24 mouse cellular contexts compared by ENCODE assay signal in the genomic region with DNA sequence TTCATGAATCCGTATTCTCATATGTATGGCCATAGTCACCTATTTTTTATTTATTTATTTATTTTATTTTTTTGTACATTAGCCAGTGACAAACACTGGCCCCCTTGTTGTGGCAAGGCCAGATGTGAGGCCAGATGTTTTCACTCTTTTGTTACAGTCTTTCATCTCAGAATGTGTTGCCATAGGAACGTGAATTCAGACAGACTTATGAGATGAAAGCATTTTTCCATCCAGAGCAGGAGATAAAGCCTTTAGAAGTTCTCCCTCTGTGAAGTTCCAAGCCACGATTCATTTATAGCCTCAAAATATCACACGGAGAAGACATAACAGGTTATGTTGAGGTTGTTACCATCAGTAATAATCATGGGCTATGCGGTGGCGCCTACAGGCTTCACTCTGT.
DNase-seq lines count a peak whose midpoint lies in the region; ATAC-seq lines count a peak whose summit lies in the region.
"Had no signal": no experiment of that assay in that cellular context is flagged by ENCODE, and none has a peak within 500 bp of the region (broad histone marks: within the 10 kb centered on the region; RNA-seq: fewer than 3 reads in every experiment).

No protein-coding gene starts in this region.

- WGBS in limb, embryonic 11.5 days: 27% methylated on average over 6 of the region's 6 CpGs
- 35% methylated on average over 6 of the region's 6 CpGs for WGBS in limb, embryonic 10.5 days
- 65% methylated on average over 6 of the region's 6 CpGs for WGBS in midbrain, embryonic 15.5 days
- 73% methylated on average over 6 of the region's 6 CpGs for WGBS in midbrain, embryonic 11.5 days

- H3K27ac ChIP-seq in limb, embryonic 11.5 days (replicated peaks; ENCODE audit: low read depth, low read length): no peak overlapping the region
- H3K27ac ChIP-seq in limb, embryonic 10.5 days: no peak overlapping the region; the same call in 1 of the 2 replicates
- H3K27ac ChIP-seq in midbrain, embryonic 15.5 days: no peak overlapping the region
- no peak overlapping the region for H3K27ac ChIP-seq in midbrain, embryonic 11.5 days (ENCODE audit: low read depth, low read length)
- H3K27ac ChIP-seq: embryonic facial prominence, embryonic 12.5 days; forebrain, embryonic 15.5 days; heart, adult 2 months; heart, embryonic 15.5 days; hindbrain, embryonic 13.5 days; hindbrain, postnatal 0 days had no signal

- H3K9me3 ChIP-seq in limb, embryonic 11.5 days (ENCODE audit: control insufficient read depth, low read length): no peaks in the 10 kb centered on the region
- H3K9me3 ChIP-seq in limb, embryonic 10.5 days (replicated peaks): no peaks in the 10 kb centered on the region
- H3K9me3 ChIP-seq in midbrain, embryonic 15.5 days: no peaks in the 10 kb centered on the region
- H3K9me3 ChIP-seq in midbrain, embryonic 11.5 days (ENCODE audit: control insufficient read depth, low read length): no peaks in the 10 kb centered on the region
- H3K9me3 ChIP-seq: embryonic facial prominence, embryonic 12.5 days; forebrain, embryonic 15.5 days; heart, embryonic 15.5 days; hindbrain, embryonic 13.5 days had no signal

- no peaks in the 10 kb centered on the region for H3K4me1 ChIP-seq in limb, embryonic 11.5 days (ENCODE audit: control insufficient read depth, insufficient read depth, low read length)
- peaks cover 21% of the 10 kb centered on the region for H3K4me1 ChIP-seq in limb, embryonic 10.5 days
- no peaks in the 10 kb centered on the region for H3K4me1 ChIP-seq in midbrain, embryonic 15.5 days
- no peaks in the 10 kb centered on the region for H3K4me1 ChIP-seq in midbrain, embryonic 11.5 days (ENCODE audit: control insufficient read depth, insufficient read depth, low read length)
- H3K4me1 ChIP-seq: embryonic facial prominence, embryonic 12.5 days; forebrain, embryonic 15.5 days; heart, embryonic 15.5 days; hindbrain, embryonic 13.5 days had no signal

- H3K4me3 ChIP-seq in limb, embryonic 11.5 days (ENCODE audit: low read depth, low read length): no peak overlapping the region
- H3K4me3 ChIP-seq in limb, embryonic 10.5 days: no peak overlapping the region
- H3K4me3 ChIP-seq in midbrain, embryonic 15.5 days: no peak overlapping the region
- no peak overlapping the region for H3K4me3 ChIP-seq in midbrain, embryonic 11.5 days (ENCODE audit: low read depth, low read length)
- H3K4me3 ChIP-seq: embryonic facial prominence, embryonic 12.5 days; forebrain, embryonic 15.5 days; heart, adult 2 months; heart, embryonic 15.5 days; hindbrain, embryonic 13.5 days had no signal

- no peak overlapping the region for H3K4me2 ChIP-seq in limb, embryonic 11.5 days (ENCODE audit: low read depth, severe bottlenecking)
- no peak overlapping the region for H3K4me2 ChIP-seq in midbrain, embryonic 15.5 days
- no peak overlapping the region for H3K4me2 ChIP-seq in midbrain, embryonic 11.5 days
- H3K4me2 ChIP-seq: embryonic facial prominence, embryonic 12.5 days; forebrain, embryonic 15.5 days; heart, embryonic 11.5 days; heart, embryonic 15.5 days; hindbrain, embryonic 13.5 days had no signal

- no peaks in the 10 kb centered on the region for H3K36me3 ChIP-seq in limb, embryonic 11.5 days (ENCODE audit: control insufficient read depth, insufficient read depth, low read length)
- H3K36me3 ChIP-seq in limb, embryonic 10.5 days: no peaks in the 10 kb centered on the region
- H3K36me3 ChIP-seq in midbrain, embryonic 15.5 days (replicated peaks): no peaks in the 10 kb centered on the region
- no peaks in the 10 kb centered on the region for H3K36me3 ChIP-seq in midbrain, embryonic 11.5 days (ENCODE audit: control insufficient read depth, insufficient read depth, low read length)
- H3K36me3 ChIP-seq: embryonic facial prominence, embryonic 12.5 days; forebrain, embryonic 15.5 days; G1E; heart, embryonic 15.5 days; hindbrain, embryonic 13.5 days had no signal

- peak; percentile 21; the same call in 1 of the 2 replicates for ATAC-seq in limb, embryonic 11.5 days (ENCODE audit: insufficient number of reproducible peaks, low FRiP score, low TSS enrichment, low read depth)
- 0 out of 2 replicates have a peak, but pooled peaks have one; percentile 27 for ATAC-seq in midbrain, embryonic 15.5 days (replicated peaks)
- ATAC-seq in midbrain, embryonic 11.5 days (ENCODE audit: low FRiP score): no peak
- ATAC-seq: CD4-positive, CD25-positive, alpha-beta regulatory T cell, adult 4 months; forebrain, embryonic 15.5 days; hindbrain, postnatal 0 days had no signal

- no peaks in the 10 kb centered on the region for H3K27me3 ChIP-seq in limb, embryonic 11.5 days (ENCODE audit: control insufficient read depth, insufficient read depth, low read length)
- H3K27me3 ChIP-seq in limb, embryonic 10.5 days (ENCODE audit: low read depth, poor library complexity, severe bottlenecking): no peaks in the 10 kb centered on the region
- no peaks in the 10 kb centered on the region for H3K27me3 ChIP-seq in midbrain, embryonic 15.5 days (replicated peaks)
- H3K27me3 ChIP-seq in midbrain, embryonic 11.5 days (ENCODE audit: control insufficient read depth, insufficient read depth, low read length): no peaks in the 10 kb centered on the region
- H3K27me3 ChIP-seq: embryonic facial prominence, embryonic 12.5 days; forebrain, embryonic 15.5 days; heart, embryonic 15.5 days; hindbrain, embryonic 13.5 days had no signal

- H3K9ac ChIP-seq in limb, embryonic 11.5 days (ENCODE audit: low read length): no peak overlapping the region
- no peak overlapping the region for H3K9ac ChIP-seq in midbrain, embryonic 15.5 days
- no peak overlapping the region for H3K9ac ChIP-seq in midbrain, embryonic 11.5 days (ENCODE audit: low read length)
- H3K9ac ChIP-seq: embryonic facial prominence, embryonic 12.5 days; forebrain, embryonic 15.5 days; heart, embryonic 15.5 days; hindbrain, embryonic 13.5 days had no signal

- DNase-seq in embryo, embryonic 10 days (ENCODE audit: low spot score): peak; percentile 15
- no peak for DNase-seq in embryo, embryonic 9.5 days (ENCODE audit: extremely low spot score)
- DNase-seq in limb, embryonic 11.5 days (ENCODE audit: low spot score): no peak
- no peak for DNase-seq in limb, embryonic 10.5 days (ENCODE audit: low spot score)
- DNase-seq in midbrain, embryonic 11.5 days (ENCODE audit: low spot score, missing footprints): no peak
- no peak for DNase-seq in spleen, postnatal 10 days (ENCODE audit: low spot score in 2 of 2)
- DNase-seq: adrenal gland, adult 8-10 months; adrenal gland, postnatal 36 days; B cell, adult 2 months; cerebellum, adult 11-12 months; cerebellum, adult 9-10 months; cerebellum, postnatal 25 days; gastrocnemius, postnatal 10 days; heart, adult 2 months; heart, postnatal 14 days had no signal
